Mouse (Mus musculus): ENCODE data around the gene Zfp746. TPM values are rescaled to one million over a fixed set of nuclear protein-coding genes. Genes with fewer than 3 reads are reported as not detected.
A peak's percentile ranks its signal among the peaks of the same experiment; 100 is the strongest.

Zfp746 gene
- 13.5 and 17.8 TPM in 2 replicates for total RNA-seq (2012; rRNA removed)
- 10 to 100 TPM in 1 of 2 experiments, not detected in 1; 22.1 TPM for polyA plus RNA-seq (2012; ENCODE audit: insufficient read depth in 1 of 2, insufficient read length in 2 of 2, low read depth in 1 of 2, low replicate concordance in 2 of 2, missing spikeins in 1 of 2)

DNA sequence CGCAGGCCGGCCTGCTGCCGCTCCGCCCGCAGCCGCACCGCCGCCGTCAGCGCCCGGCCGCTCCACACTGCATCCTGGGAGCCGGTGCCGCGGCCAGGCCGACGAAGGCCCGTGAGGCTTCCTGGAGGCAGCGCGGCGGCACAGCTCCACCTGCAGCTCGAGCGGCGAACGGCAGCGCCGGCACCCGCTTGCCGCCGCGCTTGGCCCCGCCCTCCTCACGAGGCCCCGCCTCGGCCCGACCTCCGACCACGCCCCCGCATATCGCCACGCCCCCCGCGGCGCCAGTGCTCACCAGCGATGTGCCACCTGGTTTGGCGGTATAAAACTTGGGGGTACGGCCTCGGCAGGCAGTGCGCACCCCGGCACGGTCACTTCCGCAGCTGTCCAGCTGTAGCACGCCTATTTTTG is at the start of gene Zfp746:
Gene Zfp746, minus strand, starts transcription at position 123 of the 408 bp plus-strand sequence.
- no peaks in the 10 kb centered on the region for H3K9me3 ChIP-seq (replicated peaks; ENCODE audit: insufficient read depth, low read length)
- no peaks in the 10 kb centered on the region for H3K27me3 ChIP-seq (ENCODE audit: control insufficient read depth in 1 of 2, insufficient read depth in 2 of 2, low read length in 2 of 2)
- DNase-seq (ENCODE audit: low read depth, low spot score): peak; percentile 88
- peaks cover 0 to 19% of the 10 kb centered on the region in 2 experiments; a peak in 3 of 4 replicates for H3K4me1 ChIP-seq (ENCODE audit: control insufficient read depth in 1 of 2, insufficient read depth in 2 of 2, low read length in 2 of 2)
- peaks cover 11% of the 10 kb centered on the region for H3K79me2 ChIP-seq (ENCODE audit: control insufficient read depth, insufficient read depth, low read length, poor library complexity)
- H3K4me3 ChIP-seq (ENCODE audit: control insufficient read depth in 1 of 2, insufficient read depth in 1 of 2, low read depth in 2 of 2, low read length in 2 of 2): peak within 1 kb of the TSS; percentile 92 to 96
- H3K27ac ChIP-seq (ENCODE audit: control insufficient read depth, low read depth, low read length): peak within 1 kb of the TSS; percentile 27
- H3K36me3 ChIP-seq (ENCODE audit: control insufficient read depth in 1 of 2, insufficient read depth in 2 of 2, low read length in 2 of 2): peaks cover 4 to 15% of the 10 kb centered on the region in 2 experiments
- H3K9ac ChIP-seq (ENCODE audit: control insufficient read depth, low read depth, low read length, poor library complexity, severe bottlenecking): peak within 1 kb of the TSS; percentile 90
- TF ChIP-seq ZKSCAN1 (IDR thresholded peaks at IDR 0.05; ENCODE audit: low read depth, low read length) (peak; percentile 70; the same call in 1 of the 2 replicates), MYB (IDR thresholded peaks at IDR 0.05; ENCODE audit: low read depth, low read length) (no peak), E2F4 (IDR thresholded peaks at IDR 0.05; ENCODE audit: borderline replicate concordance, low read depth, low read length) (no peak), CHD1 (IDR thresholded peaks at IDR 0.05; ENCODE audit: low read depth, low read length) (no peak), RCOR1 (IDR thresholded peaks at IDR 0.05; ENCODE audit: low read depth, low read length) (no peak), POLR2AphosphoS2 (IDR thresholded peaks at IDR 0.05; ENCODE audit: low read length) (no peak), JUND (IDR thresholded peaks at IDR 0.05; ENCODE audit: low read depth, low read length) (no peak), NELFE (IDR thresholded peaks at IDR 0.05; ENCODE audit: low read depth, low read length) (peak; percentile 47), MAZ (IDR thresholded peaks at IDR 0.05; ENCODE audit: low read depth, low read length) (0 out of 2 replicates have a peak, but pooled peaks have one; percentile 37), ETS1 (IDR thresholded peaks at IDR 0.05; ENCODE audit: low read depth, low read length) (peak; percentile 35; the same call in 1 of the 2 replicates), SMC3 (IDR thresholded peaks at IDR 0.05; ENCODE audit: low read depth, low read length) (peak; percentile 48), USF1 (IDR thresholded peaks at IDR 0.05; ENCODE audit: low read depth, low read length) (no peak), ZNF384 (IDR thresholded peaks at IDR 0.05; ENCODE audit: low read depth, low read length) (no peak), ZMIZ1 (IDR thresholded peaks at IDR 0.05; ENCODE audit: low read depth, low read length) (no peak), MAFK (IDR thresholded peaks at IDR 0.05; ENCODE audit: borderline replicate concordance, low read depth, low read length) (no peak), POLR2A (IDR thresholded peaks at IDR 0.05; ENCODE audit: control insufficient read depth in 1 of 2, insufficient read depth in 1 of 2, low read depth in 1 of 2, low read length in 2 of 2, poor library complexity in 1 of 2) (peak; percentile 65 to 66; a peak in 2 of 4 replicates), UBTF (IDR thresholded peaks at IDR 0.05; ENCODE audit: borderline replicate concordance, insufficient read depth, low read depth, low read length) (0 out of 2 replicates have a peak, but pooled peaks have one; percentile 96), MAX (IDR thresholded peaks at IDR 0.05; ENCODE audit: low read length) (peak; percentile 45; the same call in 1 of the 2 replicates), MXI1 (IDR thresholded peaks at IDR 0.05; ENCODE audit: low read depth, low read length) (no peak; the same call in 1 of the 2 replicates), GABPA (IDR thresholded peaks at IDR 0.05; ENCODE audit: low read depth, low read length) (no peak), KAT2A (conservative IDR thresholded peaks at IDR 0.05; ENCODE audit: low read depth, low read length) (no peak), HCFC1 (IDR thresholded peaks at IDR 0.05; ENCODE audit: low read depth, low read length) (peak; percentile 51; the same call in 1 of the 2 replicates), MYC (IDR thresholded peaks at IDR 0.05; ENCODE audit: low read depth, low read length) (no peak), CHD2 (IDR thresholded peaks at IDR 0.05; ENCODE audit: low read length) (no peak), CTCF (IDR thresholded peaks at IDR 0.05 in 2 of 3, conservative IDR thresholded peaks at IDR 0.05 in 1 of 3; ENCODE audit: control insufficient read depth in 1 of 3, insufficient read depth in 1 of 3, low read depth in 2 of 3, low read length in 3 of 3, poor library complexity in 1 of 3, severe bottlenecking in 1 of 3) (peak in 2 of 3 experiments; percentile 79 to 80; a peak in 5 of 6 replicates), MEF2A (IDR thresholded peaks at IDR 0.05; ENCODE audit: extremely low read depth, insufficient replicate concordance, low read depth, low read length, poor library complexity, severe bottlenecking) (no peak), NRF1 (IDR thresholded peaks at IDR 0.05; ENCODE audit: insufficient read depth, low read depth, low read length, poor library complexity, severe bottlenecking) (no peak), POLR2AphosphoS5 (IDR thresholded peaks at IDR 0.05; ENCODE audit: borderline replicate concordance, low read depth, low read length) (no peak), RAD21 (IDR thresholded peaks at IDR 0.05; ENCODE audit: low read depth, low read length) (peak; percentile 67), TCF12 (IDR thresholded peaks at IDR 0.05; ENCODE audit: low read depth, low read length) (peak; percentile 31; the same call in 1 of the 2 replicates), BHLHE40 (IDR thresholded peaks at IDR 0.05; ENCODE audit: borderline replicate concordance, low read depth, low read length) (0 out of 2 replicates have a peak, but pooled peaks have one; percentile 2), GATA1 (IDR thresholded peaks at IDR 0.05; ENCODE audit: low read depth, low read length) (no peak), TAL1 (IDR thresholded peaks at IDR 0.05; ENCODE audit: low read length) (no peak), TBP (IDR thresholded peaks at IDR 0.05; ENCODE audit: low read depth, low read length) (no peak), USF2 (IDR thresholded peaks at IDR 0.05; ENCODE audit: borderline replicate concordance in 1 of 2, insufficient read depth in 1 of 2, low read depth in 1 of 2, low read length in 2 of 2) (no peak), SIN3A (IDR thresholded peaks at IDR 0.05; ENCODE audit: low read length) (0 out of 2 replicates have a peak, but pooled peaks have one; percentile 26)

All from MEL (cell line).